Mouse (Mus musculus): ENCODE measurements at regions not wholly inside any gene's neighbourhood (a gene's known extent, or its start where the extent isn't known, plus 50 kb on each side); places are given as distances from the start of the nearest gene placed in this dataset.

DNA sequence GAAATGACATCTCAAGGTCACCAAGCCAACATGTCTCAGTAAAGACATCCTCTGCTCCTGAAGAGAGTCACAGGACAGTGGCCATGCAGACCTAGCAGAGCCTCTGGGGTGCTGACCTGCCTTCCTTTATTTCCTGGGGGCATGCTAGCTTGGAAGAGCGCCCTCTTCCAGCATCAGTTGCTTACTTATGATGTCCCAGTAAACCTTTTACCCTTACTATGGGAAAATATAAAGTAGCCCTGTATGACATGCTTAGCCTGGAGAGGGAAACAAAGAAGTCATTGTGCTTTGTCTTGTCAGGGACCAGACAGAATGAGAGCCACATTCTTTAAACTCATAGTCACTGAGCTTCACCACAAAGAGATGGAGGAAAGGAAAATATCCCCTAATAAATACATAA, 82.9 kb downstream of the Postn start:
- DNase-seq (ENCODE audit: low spot score in 2 of 2) = no peak

GRCm38 (mm10) chr3:54446889-54447288, 86.0 kb downstream of the Postn start:
- DNase-seq (ENCODE audit: low spot score in 2 of 2) = no peak

- DNase-seq (ENCODE audit: low spot score in 2 of 2) = no peak
Observed at GRCm38 (mm10) chr3:54457416-54457815, 96.5 kb downstream of the Postn start.

GRCm38 (mm10) chr3:54461366-54461765, 100.5 kb downstream of the Postn start:
- no peak for DNase-seq (ENCODE audit: low spot score in 2 of 2)

GRCm38 (mm10) chr3:54466097-54466496, 105.2 kb downstream of the Postn start:
- no peak for DNase-seq (ENCODE audit: low spot score in 2 of 2)

DNA sequence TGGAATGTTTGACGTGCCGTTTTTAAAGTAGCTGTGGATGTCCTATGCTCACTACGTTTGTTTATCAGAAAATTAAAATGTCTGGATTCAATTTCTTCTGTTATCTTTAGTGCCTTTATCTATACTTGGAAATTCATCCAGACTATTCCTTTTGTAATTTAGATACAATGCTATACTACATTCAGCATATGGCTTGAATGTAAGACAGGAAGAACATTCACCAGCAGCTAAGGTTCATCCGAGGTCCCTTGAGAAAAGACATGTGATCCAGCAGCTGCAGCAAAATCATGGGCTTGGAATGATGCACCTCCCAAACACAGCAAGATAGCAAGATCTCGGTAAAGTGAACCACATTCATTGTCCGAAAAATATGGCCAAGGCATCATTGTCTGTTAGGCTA, 113.3 kb downstream of the Postn start:
- DNase-seq (ENCODE audit: low spot score in 2 of 2) = no peak

GRCm38 (mm10) chr3:54475879-54476278, 115.0 kb downstream of the Postn start:
- no peak for DNase-seq (ENCODE audit: low spot score in 2 of 2)

DNA sequence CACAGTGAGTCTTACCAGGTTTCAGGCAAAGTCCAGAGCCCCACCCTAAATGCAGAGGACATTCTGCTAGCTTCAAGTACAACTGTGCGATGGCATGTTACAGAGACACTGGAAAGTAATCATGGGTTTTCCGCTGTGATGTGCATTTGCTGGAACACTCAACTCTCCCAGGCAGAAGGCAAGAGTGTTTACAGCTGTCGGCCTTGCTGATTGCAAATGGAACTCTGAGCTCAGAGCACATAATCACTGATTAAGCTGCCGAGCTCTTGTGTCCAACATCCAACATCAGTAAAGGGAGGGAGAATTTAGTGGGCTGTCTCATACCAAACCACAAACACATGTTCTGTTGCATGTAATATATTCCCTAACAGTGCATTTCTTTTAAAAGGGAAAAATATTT, 117.1 kb downstream of the Postn start:
- DNase-seq (ENCODE audit: low spot score in 2 of 2) = no peak

DNA sequence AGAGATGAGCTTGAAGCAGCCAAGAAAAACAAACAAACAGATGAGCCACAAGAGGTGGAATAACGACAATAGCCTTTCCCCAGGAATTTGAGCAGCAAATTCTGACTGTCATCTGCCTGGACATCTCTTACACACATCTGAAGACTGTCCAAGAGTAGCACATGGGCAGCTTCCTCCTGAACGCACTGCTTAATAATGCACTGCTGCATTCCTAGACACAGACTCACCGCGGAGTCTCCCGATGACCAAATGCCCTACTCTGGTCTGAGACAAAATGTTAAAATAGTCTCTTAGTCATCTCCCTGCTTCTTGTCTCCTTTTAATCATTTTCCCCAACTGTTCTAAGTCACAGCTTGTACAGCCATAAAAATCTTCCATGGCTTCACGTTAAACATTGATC, 119.3 kb downstream of the Postn start:
- DNase-seq (ENCODE audit: low spot score in 2 of 2) = no peak

DNA sequence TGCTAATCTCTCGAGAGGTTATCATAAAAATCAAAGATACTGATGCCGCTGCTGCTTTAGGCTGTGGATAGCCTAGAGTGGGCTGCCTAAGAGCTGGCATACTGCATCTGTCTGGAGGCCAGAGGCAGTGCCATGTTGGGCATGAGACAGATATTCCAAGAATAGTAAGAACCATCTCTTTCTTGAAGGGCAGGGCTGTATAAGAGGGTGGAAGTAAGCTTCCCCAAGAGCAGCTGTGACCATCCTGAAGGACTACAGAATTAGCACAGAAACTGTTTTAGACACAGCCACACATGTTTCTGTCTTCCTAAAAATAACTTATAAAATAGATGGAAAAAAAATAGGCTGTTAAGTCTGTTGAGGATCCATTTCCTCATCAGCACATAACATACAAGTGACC, 126.4 kb downstream of the Postn start:
- no peak for DNase-seq (ENCODE audit: low spot score in 2 of 2)

DNA sequence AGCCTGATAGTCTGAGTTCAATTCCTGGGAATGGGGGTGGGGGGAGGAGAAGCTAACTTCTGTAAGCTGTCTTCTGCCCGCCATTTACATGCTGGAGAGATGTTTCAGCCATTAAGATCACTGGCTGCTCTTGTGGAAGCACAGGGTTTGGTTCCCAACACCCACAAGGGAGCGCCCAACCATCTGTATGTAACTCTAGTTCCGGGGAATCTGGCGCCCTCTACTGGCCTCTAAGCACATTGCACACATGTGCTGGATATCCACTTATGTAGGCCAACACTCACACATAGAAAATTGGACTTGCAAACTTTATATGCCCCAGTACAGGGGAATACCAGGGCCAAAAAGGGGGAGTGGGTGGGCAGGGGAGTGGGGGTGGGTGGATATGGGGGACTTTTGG, 126.9 kb downstream of the Postn start:
- DNase-seq (ENCODE audit: low spot score in 2 of 2) = no peak

- DNase-seq (ENCODE audit: low spot score in 2 of 2) = no peak
Observed at GRCm38 (mm10) chr3:54490249-54490900, 129.5 kb downstream of the Postn start.

DNA sequence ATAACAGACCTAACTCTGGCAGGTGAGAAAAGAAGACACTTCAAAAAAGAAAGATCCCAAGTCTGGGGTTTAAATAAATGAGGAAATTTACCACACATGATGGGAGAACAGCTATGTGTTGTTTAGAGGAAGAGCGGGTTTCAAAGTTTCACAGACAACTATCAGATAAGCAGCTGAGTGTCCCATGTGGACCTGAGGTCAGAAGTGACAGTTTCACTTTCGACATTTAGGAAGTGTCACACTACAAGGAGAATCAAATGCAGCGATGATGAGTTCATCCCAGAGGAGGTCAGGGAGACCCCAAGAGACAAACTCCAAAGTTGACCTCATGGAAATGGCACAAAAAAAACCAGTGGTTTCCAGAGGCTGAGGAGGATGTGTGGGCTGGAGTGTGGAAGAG, 132.7 kb downstream of the Postn start:
- no peak for DNase-seq (ENCODE audit: low spot score in 2 of 2)

DNA sequence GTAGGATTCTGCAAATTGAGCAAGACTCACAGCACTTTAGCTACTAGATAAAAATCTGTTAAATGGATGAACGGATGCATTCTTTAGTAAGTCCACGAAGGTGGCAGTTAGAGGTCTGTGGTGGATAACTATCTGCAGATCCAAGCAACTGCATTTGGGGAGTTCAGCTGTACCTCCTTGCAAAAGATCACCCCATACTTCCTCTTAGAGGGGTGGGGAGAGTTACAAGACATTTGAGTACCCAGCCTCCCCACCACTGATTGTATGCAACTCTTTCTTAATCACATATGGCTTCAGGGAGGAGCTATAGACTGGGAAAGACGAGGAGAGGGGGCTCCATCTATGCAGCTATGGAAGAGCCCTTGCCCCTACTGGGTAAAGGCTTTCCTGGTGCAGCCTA, 144.1 kb downstream of the Postn start:
- no peak for DNase-seq (ENCODE audit: low spot score in 2 of 2)

DNA sequence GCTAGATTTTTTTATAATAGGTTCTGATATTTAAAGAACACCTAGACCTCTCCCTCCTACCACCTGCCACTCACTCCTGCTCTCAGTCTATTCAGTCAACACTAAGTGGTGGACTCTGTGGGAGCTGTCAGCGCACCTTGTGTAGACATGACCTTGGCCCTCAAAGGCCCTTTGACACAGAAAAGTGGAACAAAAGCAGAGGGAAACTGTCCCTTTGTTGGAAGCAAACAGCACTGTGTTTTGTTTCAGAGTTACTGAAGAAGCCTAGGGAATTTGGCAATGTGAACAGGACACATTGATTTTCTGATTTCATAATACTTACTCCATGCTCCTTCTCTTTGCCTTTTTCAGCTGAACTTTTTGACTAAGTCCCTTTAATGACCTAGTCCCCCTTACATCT, 146.7 kb downstream of the Postn start:
- DNase-seq (ENCODE audit: low spot score in 2 of 2) = no peak

- DNase-seq (ENCODE audit: low spot score in 2 of 2) = no peak
Observed at GRCm38 (mm10) chr3:54508906-54509305, 148.0 kb downstream of the Postn start.

DNA sequence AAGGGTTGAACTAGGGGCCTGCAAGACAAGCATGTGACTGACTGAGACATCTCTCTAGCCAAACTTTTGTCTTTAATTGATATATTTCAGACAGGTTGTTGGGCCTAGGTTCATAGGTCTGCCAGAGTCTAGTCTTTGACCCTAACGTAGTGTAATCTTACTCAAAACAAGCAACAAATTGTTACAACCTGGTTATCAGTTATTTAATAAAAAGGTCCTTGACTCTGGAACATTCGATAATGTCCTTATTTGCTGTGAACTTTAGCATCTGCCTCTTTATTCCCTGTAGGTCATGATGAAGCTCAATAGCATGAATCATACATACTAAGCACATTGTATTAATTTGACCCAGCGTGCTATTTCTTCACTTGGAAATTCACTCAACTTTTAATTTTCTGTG, 156.3 kb downstream of the Postn start:
- DNase-seq (ENCODE audit: low spot score in 2 of 2) = no peak

- no peak for DNase-seq (ENCODE audit: low spot score in 2 of 2)
Observed at GRCm38 (mm10) chr3:54522716-54523115, 161.8 kb downstream of the Postn start.

DNA sequence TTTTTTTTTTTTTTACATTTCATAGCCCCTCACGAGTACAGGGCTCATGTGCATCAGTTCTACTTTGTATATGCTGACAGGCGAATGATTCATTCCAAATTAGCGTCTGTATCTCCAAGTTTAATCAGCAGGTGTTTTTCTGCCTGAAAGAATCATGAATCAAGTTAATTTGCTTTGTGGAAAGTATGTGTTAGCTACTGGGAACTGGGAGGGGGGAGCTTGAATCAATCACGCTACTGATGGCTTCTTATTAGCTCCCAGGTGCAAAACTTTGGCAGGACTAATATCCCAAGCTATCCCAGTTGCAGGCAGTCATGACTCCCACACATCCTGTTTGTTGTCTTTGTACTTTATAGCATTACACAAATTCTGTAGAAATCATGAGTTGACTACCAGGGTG, 165.7 kb downstream of the Postn start:
- DNase-seq (ENCODE audit: low spot score in 2 of 2) = no peak

- DNase-seq (ENCODE audit: low spot score in 2 of 2) = no peak
Observed at GRCm38 (mm10) chr3:54528292-54528691, 164.3 kb upstream of the Supt20 start.

DNA sequence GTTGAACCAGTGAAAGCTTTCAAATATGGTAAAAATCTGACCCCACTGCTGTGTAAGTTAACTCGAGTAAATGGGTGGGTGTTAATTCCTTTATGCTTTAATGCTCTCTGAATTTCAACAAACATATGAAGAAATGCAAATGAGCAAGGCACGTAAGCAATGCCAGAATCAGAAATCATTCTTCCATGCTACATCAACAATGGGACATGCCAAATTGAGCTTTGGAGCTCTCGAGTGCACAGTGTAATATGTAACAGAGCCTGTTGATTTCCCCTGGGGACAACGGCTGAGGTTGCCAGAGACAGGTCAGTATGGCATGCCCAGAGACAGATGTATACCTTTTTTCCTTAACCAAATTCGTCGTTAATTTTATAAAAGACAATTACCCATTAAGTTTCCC, 162.4 kb upstream of the Supt20 start:
- DNase-seq (ENCODE audit: low spot score in 2 of 2) = no peak

DNA sequence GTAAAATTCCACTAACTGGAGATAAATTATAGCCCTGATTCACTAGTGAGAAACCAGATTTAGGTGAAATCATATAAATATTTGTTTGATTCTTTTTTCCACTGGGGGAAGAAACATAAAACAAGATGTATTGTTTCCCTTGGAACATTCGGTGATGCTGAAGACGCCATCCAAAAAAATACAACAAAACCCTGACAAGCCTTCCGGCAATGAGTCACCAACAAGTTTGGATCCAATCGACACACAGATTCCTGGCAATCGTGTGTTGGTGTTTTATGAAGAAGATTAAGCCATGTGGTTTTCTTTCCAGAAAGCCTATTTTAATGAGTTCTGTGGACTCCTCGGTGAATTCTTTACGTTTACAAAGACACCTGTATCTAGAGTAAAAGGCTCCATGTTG, 157.2 kb upstream of the Supt20 start:
- no peak for DNase-seq (ENCODE audit: low spot score in 2 of 2)

GRCm38 (mm10) chr3:54538055-54538454, 154.6 kb upstream of the Supt20 start:
- DNase-seq (ENCODE audit: low spot score in 2 of 2) = no peak

DNA sequence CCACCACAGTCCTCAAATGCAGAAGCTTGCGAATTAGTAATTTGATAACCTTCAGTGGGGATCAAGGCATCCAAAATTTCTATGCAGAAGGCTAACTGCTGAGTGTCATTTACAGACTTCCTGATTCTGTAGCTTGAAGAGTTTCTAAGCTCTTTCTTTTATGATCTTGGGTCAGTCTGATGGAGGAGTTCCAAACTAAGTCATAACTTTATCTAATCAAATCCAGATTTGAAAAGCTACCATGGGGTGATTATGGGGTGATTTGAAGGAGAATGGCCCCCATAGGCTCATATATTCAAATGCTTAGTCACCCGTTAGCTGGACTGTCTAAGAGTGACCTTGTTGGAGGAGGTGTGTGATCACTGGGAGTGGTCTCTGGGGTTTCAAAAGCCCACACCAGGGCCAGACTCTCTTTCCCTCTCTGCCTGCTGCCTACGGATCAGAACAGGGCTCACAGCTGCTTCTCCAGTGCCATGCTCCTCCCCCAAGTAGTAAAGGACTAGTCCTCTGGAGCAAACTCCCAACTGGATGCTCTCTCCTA, 152.0 kb upstream of the Supt20 start:
- DNase-seq (ENCODE audit: low spot score in 2 of 2) = no peak

All from gastrocnemius, postnatal 4 days (tissue).